Mouse (Mus musculus) hindbrain, embryonic 16.5 days (tissue): Measurements from ENCODE around the gene Gtf2f1. TPM values are rescaled to one million over a fixed set of nuclear protein-coding genes. Genes with fewer than 3 reads are reported as not detected.
"Not testable (repeated sequence)": the region's sequence is repeated elsewhere in the genome, so short reads cannot be mapped to it uniquely, and the experiment has no call there.

ENCODE experiments used
- ATAC-seq: fragments of 200-750 bp; cut with Nextera tagmentation; 2 replicates; pipeline ENCODE4 v1.8.0; 2017; ENCODE audit warnings: moderate TSS enrichment, moderate library complexity
- H3K27ac ChIP-seq: fragments of 300-500 bp; sonication (generic); 2 replicates; pipeline ENCODE4 v1.5.1; 2014; ENCODE audit warnings: low read depth, mild to moderate bottlenecking, control low read depth, low read length, moderate library complexity
- H3K27me3 ChIP-seq: fragments of 300-500 bp; sonication (generic); replicated peaks from 2 replicates; pipeline ENCODE4 v1.6.1; 2014; ENCODE audit warnings: low read length; ENCODE audit not compliant: control insufficient read depth, insufficient read depth
- H3K36me3 ChIP-seq: fragments of 300-500 bp; sonication (generic); 2 replicates; pipeline ENCODE4 v1.6.1; 2014; ENCODE audit warnings: mild to moderate bottlenecking, low read length, moderate library complexity, mixed read lengths; ENCODE audit not compliant: control insufficient read depth, insufficient read depth
- H3K4me1 ChIP-seq: fragments of 300-500 bp; sonication (generic); 2 replicates; pipeline ENCODE4 v1.6.1; 2014; ENCODE audit warnings: low read depth, low read length; ENCODE audit not compliant: control insufficient read depth, insufficient read depth
- H3K4me2 ChIP-seq: fragments of 300-500 bp; sonication (generic); 2 replicates; pipeline ENCODE4 v1.6.1; 2014; ENCODE audit warnings: mild to moderate bottlenecking, low read length, control low read depth, moderate library complexity
- H3K4me3 ChIP-seq: fragments of 300-500 bp; sonication (generic); 2 replicates; pipeline ENCODE4 v1.5.1; 2014; ENCODE audit warnings: mild to moderate bottlenecking, low read length, control low read depth, moderate library complexity
- H3K9ac ChIP-seq: fragments of 300-500 bp; sonication (generic); 2 replicates; pipeline ENCODE4 v1.6.1; 2014; ENCODE audit warnings: low read depth, mild to moderate bottlenecking, control low read depth, low read length, moderate library complexity
- H3K9me3 ChIP-seq: fragments of 300-500 bp; sonication (generic); 2 replicates; pipeline ENCODE4 v1.6.1; 2014; ENCODE audit warnings: mild to moderate bottlenecking, low read length, moderate library complexity; ENCODE audit not compliant: control insufficient read depth
- WGBS: fragments of 180-500 bp; shearing (Covaris S2); extraction: QIAGEN DNeasy Blood & Tissue Kit; methylation state at CpG from one replicate; pipeline ENCODE4 v1.1.7; 2014; 5-methylcytosine and 5-hydroxymethylcytosine counted together
- polyA plus RNA-seq: library from polyadenylated mRNA; unstranded; fragments of >200 nt; fragmentation: Nextera tagmentation; extraction: Ambion mirVana; gene quantifications from 2 replicates; pipeline ENCODE4 v1.2.1, GENCODE M21; 2015

The Gtf2f1 gene
- 60.2 and 68.0 TPM in 2 replicates for polyA plus RNA-seq

- H3K4me2 ChIP-seq: peak within 1 kb of the TSS; percentile 92
- peak within 1 kb of the TSS; percentile 97 for H3K27ac ChIP-seq
- peaks cover 18% of the 10 kb centered on the region for H3K4me1 ChIP-seq
- no peaks in the 10 kb centered on the region for H3K27me3 ChIP-seq
- peak within 1 kb of the TSS; percentile 81 for H3K4me3 ChIP-seq
- H3K36me3 ChIP-seq: peaks cover 18% of the 10 kb centered on the region
- peak within 1 kb of the TSS; percentile 84 for H3K9ac ChIP-seq
- no peaks in the 10 kb centered on the region for H3K9me3 ChIP-seq
- WGBS: under 1% methylated on average over 51 of the region's 51 CpGs
- ATAC-seq: peak; percentile 93
Observed at GRCm38 (mm10) chr17:57011236-57012141, at the start of gene Gtf2f1, which contains the start of gene Gm17949. Gene Gtf2f1, minus strand, starts transcription at chr17:57011288. Gene Gm17949, plus strand, starts transcription at chr17:57011469.

- Histone ChIP-seq H3K36me3 (peaks cover 4% of the 10 kb centered on the region), H3K4me2 (peak overlapping the region; percentile 66), H3K9me3 (no peaks in the 10 kb centered on the region), H3K9ac (peak overlapping the region; percentile 87), H3K27ac (peak overlapping the region; percentile 79), H3K27me3 (peaks cover 20% of the 10 kb centered on the region), H3K4me1 (peaks cover 24% of the 10 kb centered on the region), H3K4me3 (peak overlapping the region; percentile 85)
- WGBS: under 1% methylated on average over 44 of the region's 44 CpGs
- peak; percentile 92 for ATAC-seq
Observed at GRCm38 (mm10) chr17:57060231-57060801, 49.2 kb upstream of the Gtf2f1 start.

- Histone ChIP-seq H3K9me3 (no peaks in the 10 kb centered on the region), H3K27ac (peak within 1 kb of the TSS; percentile 79), H3K4me2 (peak within 1 kb of the TSS; percentile 66), H3K4me1 (peaks cover 24% of the 10 kb centered on the region), H3K4me3 (peak within 1 kb of the TSS; percentile 85), H3K36me3 (peaks cover 12% of the 10 kb centered on the region), H3K9ac (peak within 1 kb of the TSS; percentile 87), H3K27me3 (peaks cover 20% of the 10 kb centered on the region)
- 1% methylated on average over 23 of the region's 45 CpGs for WGBS
- peak; percentile 77 for ATAC-seq
Observed at GRCm38 (mm10) chr17:57059486-57059977, 48.4 kb upstream of the Gtf2f1 start, which contains the start of gene Slc25a23. Gene Slc25a23, minus strand, starts transcription at chr17:57059863.

GRCm38 (mm10) chr17:57058891-57059485 lies 47.9 kb upstream of the Gtf2f1 start, which contains the start of gene Crb3:
Gene Crb3, plus strand, starts transcription at chr17:57059105.
- H3K9ac ChIP-seq: peak within 1 kb of the TSS; percentile 87
- peaks cover 24% of the 10 kb centered on the region for H3K4me1 ChIP-seq
- H3K9me3 ChIP-seq: no peaks in the 10 kb centered on the region
- peak within 1 kb of the TSS; percentile 79 for H3K27ac ChIP-seq
- H3K27me3 ChIP-seq: peaks cover 20% of the 10 kb centered on the region
- peaks cover 16% of the 10 kb centered on the region for H3K36me3 ChIP-seq
- under 1% methylated on average over 15 of the region's 22 CpGs for WGBS
- H3K4me2 ChIP-seq: peak within 1 kb of the TSS; percentile 66
- ATAC-seq: peak; percentile 5
- H3K4me3 ChIP-seq: peak within 1 kb of the TSS; percentile 85

- H3K36me3 ChIP-seq: peaks cover 33% of the 10 kb centered on the region
- 83% methylated on average over 3 of the region's 3 CpGs for WGBS
- no peak overlapping the region for H3K4me3 ChIP-seq
- H3K27me3 ChIP-seq: peaks cover 2% of the 10 kb centered on the region; the same call in 1 of the 2 replicates
- no peak for ATAC-seq
- H3K27ac ChIP-seq: no peak overlapping the region
- H3K9ac ChIP-seq: no peak overlapping the region
- peaks cover 14% of the 10 kb centered on the region for H3K4me1 ChIP-seq
- H3K4me2 ChIP-seq: no peak overlapping the region
- no peaks in the 10 kb centered on the region for H3K9me3 ChIP-seq
Observed at GRCm38 (mm10) chr17:57056246-57056645, 45.2 kb upstream of the Gtf2f1 start.

- not testable (repeated sequence) for ATAC-seq, H3K27me3 ChIP-seq, H3K4me3 ChIP-seq, H3K4me2 ChIP-seq, H3K9me3 ChIP-seq, H3K27ac ChIP-seq, H3K9ac ChIP-seq, H3K4me1 ChIP-seq
- H3K36me3 ChIP-seq: peaks cover 43% of the 10 kb centered on the region
- 91% methylated on average over 4 of the region's 4 CpGs for WGBS
Observed at GRCm38 (mm10) chr17:57051679-57052078, 40.6 kb upstream of the Gtf2f1 start.

GRCm38 (mm10) chr17:57048816-57049215 lies 37.7 kb upstream of the Gtf2f1 start:
- Histone ChIP-seq H3K27ac (no peak overlapping the region), H3K36me3 (peaks cover 41% of the 10 kb centered on the region)
- no peak for ATAC-seq

GRCm38 (mm10) chr17:57047406-57047805 lies 36.3 kb upstream of the Gtf2f1 start:
- H3K9ac ChIP-seq: no peak overlapping the region
- H3K4me1 ChIP-seq: no peaks in the 10 kb centered on the region
- H3K36me3 ChIP-seq: peaks cover 29% of the 10 kb centered on the region
- H3K27me3 ChIP-seq: no peaks in the 10 kb centered on the region
- H3K4me2 ChIP-seq: no peak overlapping the region
- 38% methylated on average over 5 of the region's 5 CpGs for WGBS
- H3K4me3 ChIP-seq: no peak overlapping the region
- no peak for ATAC-seq
- no peaks in the 10 kb centered on the region for H3K9me3 ChIP-seq
- no peak overlapping the region for H3K27ac ChIP-seq

More at GRCm38 (mm10) chr17:57048816-57049215, 37.7 kb upstream of the Gtf2f1 start:
- whole genome bisulfite sequencing: 97% methylated on average over 3 of the region's 3 CpGs
- no peak overlapping the region for H3K4me3 ChIP-seq
- H3K9me3 ChIP-seq: no peaks in the 10 kb centered on the region
- H3K4me2 ChIP-seq: no peak overlapping the region
- no peak overlapping the region for H3K9ac ChIP-seq
- no peaks in the 10 kb centered on the region for H3K27me3 ChIP-seq
- no peaks in the 10 kb centered on the region for H3K4me1 ChIP-seq
